Mouse (Mus musculus): ENCODE measurements around the gene Fam234a. TPM values are rescaled to one million over a fixed set of nuclear protein-coding genes. Genes with fewer than 3 reads are reported as not detected.

Gene Fam234a
- polyA plus RNA-seq, 1 experiment from 2014 or later: 35.6 TPM

GRCm38 (mm10) chr17:26229776-26230175 is 14.3 kb downstream of the Fam234a start:
- ATAC-seq (ENCODE audit: low FRiP score, low read depth): no peak
- Histone ChIP-seq H3K27me3 (no peaks in the 10 kb centered on the region), H3K4me2 (no peak overlapping the region), H3K4me3 (no peak overlapping the region), H3K4me1 (replicated peaks) (no peaks in the 10 kb centered on the region), H3K27ac (replicated peaks) (no peak overlapping the region), H3K9me3 (no peaks in the 10 kb centered on the region), H3K9ac (no peak overlapping the region), H3K36me3 (no peaks in the 10 kb centered on the region)
- 98% methylated on average over 5 of the region's 5 CpGs for WGBS

- ATAC-seq (ENCODE audit: low FRiP score, low read depth): no peak
These were observed 18.9 kb downstream of the Fam234a start for GRCm38 (mm10) chr17:26225150-26225549.

DNA sequence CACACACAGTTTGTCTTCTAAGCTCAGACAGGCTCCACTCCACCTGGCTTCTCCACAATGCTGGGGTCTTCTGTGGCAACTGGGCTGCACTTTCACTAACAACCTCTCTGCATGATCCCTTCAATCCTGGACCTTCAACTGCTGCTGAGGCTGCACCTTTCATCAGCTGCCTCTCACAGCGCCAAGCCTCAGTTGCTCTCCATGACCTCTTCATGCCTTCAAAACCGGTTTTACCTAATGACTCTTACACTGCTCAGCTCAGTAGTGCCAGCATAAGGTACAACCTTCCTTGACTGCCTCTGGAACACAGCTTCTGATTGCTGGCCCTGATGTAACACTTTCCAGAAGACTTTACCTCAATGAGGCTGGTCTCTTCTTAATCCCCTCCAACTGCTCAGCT is 22.5 kb downstream of the Fam234a start:
- Histone ChIP-seq H3K27ac (replicated peaks) (no peak overlapping the region), H3K36me3 (peaks cover 16% of the 10 kb centered on the region; the same call in 1 of the 2 replicates), H3K4me3 (no peak overlapping the region), H3K4me1 (replicated peaks) (no peaks in the 10 kb centered on the region), H3K9ac (no peak overlapping the region), H3K27me3 (no peaks in the 10 kb centered on the region), H3K9me3 (no peaks in the 10 kb centered on the region), H3K4me2 (no peak overlapping the region)
- ATAC-seq (ENCODE audit: low FRiP score, low read depth): no peak
- WGBS: 83% methylated on average over 2 of the region's 2 CpGs

More at GRCm38 (mm10) chr17:26225150-26225549, 18.9 kb downstream of the Fam234a start:
- Histone ChIP-seq H3K4me2 (no peak overlapping the region), H3K9me3 (no peaks in the 10 kb centered on the region), H3K4me3 (no peak overlapping the region), H3K9ac (no peak overlapping the region), H3K36me3 (no peaks in the 10 kb centered on the region; the same call in 1 of the 2 replicates), H3K27me3 (no peaks in the 10 kb centered on the region), H3K27ac (replicated peaks) (no peak overlapping the region), H3K4me1 (replicated peaks) (no peaks in the 10 kb centered on the region)
- 86% methylated on average over 12 of the region's 12 CpGs for WGBS

GRCm38 (mm10) chr17:26212681-26213080 is 31.4 kb downstream of the Fam234a start:
- Histone ChIP-seq H3K9ac (no peak overlapping the region), H3K27me3 (no peaks in the 10 kb centered on the region), H3K4me2 (no peak overlapping the region), H3K36me3 (peaks cover 5% of the 10 kb centered on the region; the same call in 1 of the 2 replicates), H3K4me1 (replicated peaks) (no peaks in the 10 kb centered on the region), H3K9me3 (no peaks in the 10 kb centered on the region), H3K27ac (replicated peaks) (no peak overlapping the region), H3K4me3 (no peak overlapping the region)
- ATAC-seq (ENCODE audit: low FRiP score, low read depth): no peak
- 90% methylated on average over 11 of the region's 11 CpGs for WGBS

GRCm38 (mm10) chr17:26212241-26212640 is 31.8 kb downstream of the Fam234a start:
- Histone ChIP-seq H3K4me3 (no peak overlapping the region), H3K9me3 (no peaks in the 10 kb centered on the region), H3K4me2 (no peak overlapping the region), H3K4me1 (replicated peaks) (no peaks in the 10 kb centered on the region), H3K36me3 (peaks cover 1% of the 10 kb centered on the region; the same call in 1 of the 2 replicates), H3K9ac (no peak overlapping the region), H3K27me3 (no peaks in the 10 kb centered on the region), H3K27ac (replicated peaks) (no peak overlapping the region)
- WGBS: 97% methylated on average over 7 of the region's 7 CpGs
- ATAC-seq (ENCODE audit: low FRiP score, low read depth): no peak

DNA sequence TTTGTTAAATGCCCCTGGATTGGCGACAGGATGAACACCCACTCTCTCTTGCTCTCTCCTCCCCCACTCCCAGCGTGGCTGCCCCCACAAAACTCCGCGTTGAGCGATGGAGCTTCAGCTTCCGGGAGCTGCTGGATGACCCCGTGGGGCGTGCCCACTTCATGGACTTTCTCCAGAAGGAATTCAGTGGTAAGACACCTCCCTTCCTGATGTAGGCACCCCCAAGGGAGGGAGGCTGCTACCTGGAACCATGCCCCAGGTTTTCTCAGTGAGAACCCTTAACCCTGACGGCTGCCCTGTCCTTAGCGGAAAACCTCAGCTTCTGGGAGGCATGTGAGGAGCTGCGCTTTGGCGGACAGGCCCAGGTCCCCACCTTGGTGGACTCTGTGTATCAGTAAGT is 36.4 kb downstream of the Fam234a start, which contains the start of gene Arhgdig:
Gene Arhgdig (minus strand): TSS at position 101 of the 400 bp plus-strand sequence.
- Histone ChIP-seq H3K9me3 (no peaks in the 10 kb centered on the region), H3K9ac (no peak within 1 kb of the TSS), H3K27me3 (peaks cover 26% of the 10 kb centered on the region), H3K27ac (replicated peaks) (no peak within 1 kb of the TSS), H3K36me3 (no peaks in the 10 kb centered on the region), H3K4me3 (no peak within 1 kb of the TSS), H3K4me2 (no peak within 1 kb of the TSS), H3K4me1 (replicated peaks) (peaks cover 11% of the 10 kb centered on the region)
- 90% methylated on average over 12 of the region's 12 CpGs for WGBS
- ATAC-seq (ENCODE audit: low FRiP score, low read depth): no peak

- ATAC-seq (ENCODE audit: low FRiP score, low read depth): no peak
- no peak overlapping the region for H3K9ac ChIP-seq
- no peaks in the 10 kb centered on the region for H3K9me3 ChIP-seq
- no peak overlapping the region for H3K4me2 ChIP-seq
- H3K4me3 ChIP-seq: no peak overlapping the region
- no peaks in the 10 kb centered on the region for H3K36me3 ChIP-seq
- peaks cover 21% of the 10 kb centered on the region for H3K4me1 ChIP-seq (replicated peaks)
- peaks cover 39% of the 10 kb centered on the region for H3K27me3 ChIP-seq
- WGBS: 56% methylated on average over 1 of the region's 1 CpGs
- no peak overlapping the region for H3K27ac ChIP-seq (replicated peaks)
These were observed 37.6 kb downstream of the Fam234a start for GRCm38 (mm10) chr17:26206392-26206791.

DNA sequence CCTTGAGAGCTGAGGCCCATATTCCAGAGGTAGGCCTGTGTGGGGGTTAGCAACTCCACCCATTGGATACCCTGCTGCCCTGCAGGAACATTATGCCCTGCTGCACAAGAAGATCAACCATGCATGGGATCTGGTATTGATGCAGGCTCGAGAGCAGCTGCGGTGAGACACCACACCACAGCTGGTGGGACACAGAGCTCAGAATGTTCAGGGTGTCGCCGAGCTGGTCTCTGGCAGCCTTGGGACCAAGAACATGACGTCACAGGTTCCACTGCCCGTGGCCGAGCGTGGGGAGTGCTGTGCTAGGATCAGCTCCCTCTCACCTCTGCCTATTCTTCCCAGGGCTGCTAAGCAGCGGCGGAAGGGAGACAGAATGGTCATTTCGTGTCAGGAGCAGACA is 39.3 kb downstream of the Fam234a start:
- Histone ChIP-seq H3K36me3 (no peaks in the 10 kb centered on the region), H3K4me3 (no peak overlapping the region), H3K4me2 (no peak overlapping the region), H3K9me3 (no peaks in the 10 kb centered on the region), H3K27ac (replicated peaks) (no peak overlapping the region), H3K4me1 (replicated peaks) (peaks cover 37% of the 10 kb centered on the region), H3K9ac (no peak overlapping the region), H3K27me3 (peaks cover 46% of the 10 kb centered on the region)
- no peak for ATAC-seq (ENCODE audit: low FRiP score, low read depth)
- WGBS: 33% methylated on average over 11 of the region's 11 CpGs

DNA sequence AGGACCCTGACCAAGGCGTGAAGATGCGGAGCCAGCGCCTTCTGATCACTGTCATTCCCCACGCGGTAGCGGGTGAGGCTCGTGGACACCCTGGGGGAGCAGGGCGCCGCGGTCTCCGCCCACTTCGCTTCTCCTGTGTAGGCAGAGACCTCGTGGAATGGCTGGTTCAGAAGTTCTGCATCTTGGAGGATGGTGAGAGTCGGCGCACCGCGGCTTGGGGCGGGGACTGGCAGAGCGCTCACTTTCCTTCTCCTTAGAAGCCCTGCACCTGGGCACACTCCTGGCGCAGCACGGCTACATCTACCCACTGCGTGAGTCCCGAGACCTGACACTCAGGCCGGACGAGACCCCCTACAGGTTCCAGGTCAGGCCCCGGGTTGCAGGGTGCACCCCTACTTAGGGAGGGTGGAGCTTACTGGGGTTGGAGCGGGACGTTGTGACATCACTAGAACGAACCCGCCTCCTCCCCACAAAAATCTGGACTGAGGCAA is 40.7 kb downstream of the Fam234a start:
- H3K27me3 ChIP-seq: peaks cover 55% of the 10 kb centered on the region
- peaks cover 38% of the 10 kb centered on the region for H3K4me1 ChIP-seq (replicated peaks)
- 2% methylated on average over 30 of the region's 30 CpGs for WGBS
- no peaks in the 10 kb centered on the region for H3K9me3 ChIP-seq
- ATAC-seq (ENCODE audit: low FRiP score, low read depth): peak; percentile 17; the same call in 1 of the 2 replicates
- peak overlapping the region; percentile 99 for H3K4me2 ChIP-seq
- H3K4me3 ChIP-seq: peak overlapping the region; percentile 49
- H3K27ac ChIP-seq (replicated peaks): no peak overlapping the region
- peak overlapping the region; percentile 37 for H3K9ac ChIP-seq
- H3K36me3 ChIP-seq: no peaks in the 10 kb centered on the region

DNA sequence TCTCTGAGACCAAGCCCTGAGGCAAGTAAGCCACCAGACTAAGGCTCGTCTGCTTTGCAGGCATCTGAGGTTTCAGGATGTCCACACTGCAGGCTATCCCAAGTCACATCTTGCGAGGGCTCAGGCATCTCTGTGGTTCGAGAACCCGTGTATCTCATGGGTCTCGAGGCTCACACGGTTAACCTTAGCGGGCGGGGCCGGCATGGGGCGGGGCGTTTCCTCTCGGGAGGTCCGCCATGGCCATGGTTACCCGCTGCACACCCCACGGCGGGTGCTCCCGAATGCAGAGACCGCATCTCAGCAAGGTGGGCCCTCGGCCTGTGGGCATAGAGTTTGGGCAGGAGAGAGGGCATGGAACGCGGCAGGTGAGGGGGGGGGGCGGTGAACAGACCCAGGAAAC is 41.3 kb downstream of the Fam234a start, which contains the start of gene Rgs11:
Gene Rgs11 (plus strand): TSS at position 215 of the 400 bp plus-strand sequence.
- no peak within 1 kb of the TSS for H3K27ac ChIP-seq (replicated peaks)
- peaks cover 38% of the 10 kb centered on the region for H3K4me1 ChIP-seq (replicated peaks)
- peak within 1 kb of the TSS; percentile 80 for H3K4me3 ChIP-seq
- H3K27me3 ChIP-seq: peaks cover 55% of the 10 kb centered on the region
- no peak for ATAC-seq (ENCODE audit: low FRiP score, low read depth)
- H3K9me3 ChIP-seq: no peaks in the 10 kb centered on the region
- 2% methylated on average over 22 of the region's 22 CpGs for WGBS
- peak within 1 kb of the TSS; percentile 37 for H3K9ac ChIP-seq
- no peaks in the 10 kb centered on the region for H3K36me3 ChIP-seq
- peak within 1 kb of the TSS; percentile 99 for H3K4me2 ChIP-seq

- H3K9me3 ChIP-seq: no peaks in the 10 kb centered on the region
- H3K4me1 ChIP-seq (replicated peaks): peaks cover 38% of the 10 kb centered on the region
- H3K4me3 ChIP-seq: peak overlapping the region; percentile 80; the same call in 1 of the 2 replicates
- H3K36me3 ChIP-seq: peaks cover 6% of the 10 kb centered on the region; the same call in 1 of the 2 replicates
- peak overlapping the region; percentile 99 for H3K4me2 ChIP-seq
- no peak overlapping the region for H3K9ac ChIP-seq
- no peak for ATAC-seq (ENCODE audit: low FRiP score, low read depth)
- H3K27ac ChIP-seq (replicated peaks): no peak overlapping the region
- H3K27me3 ChIP-seq: peaks cover 55% of the 10 kb centered on the region
These were observed 42.0 kb downstream of the Fam234a start for GRCm38 (mm10) chr17:26201998-26202397.

DNA sequence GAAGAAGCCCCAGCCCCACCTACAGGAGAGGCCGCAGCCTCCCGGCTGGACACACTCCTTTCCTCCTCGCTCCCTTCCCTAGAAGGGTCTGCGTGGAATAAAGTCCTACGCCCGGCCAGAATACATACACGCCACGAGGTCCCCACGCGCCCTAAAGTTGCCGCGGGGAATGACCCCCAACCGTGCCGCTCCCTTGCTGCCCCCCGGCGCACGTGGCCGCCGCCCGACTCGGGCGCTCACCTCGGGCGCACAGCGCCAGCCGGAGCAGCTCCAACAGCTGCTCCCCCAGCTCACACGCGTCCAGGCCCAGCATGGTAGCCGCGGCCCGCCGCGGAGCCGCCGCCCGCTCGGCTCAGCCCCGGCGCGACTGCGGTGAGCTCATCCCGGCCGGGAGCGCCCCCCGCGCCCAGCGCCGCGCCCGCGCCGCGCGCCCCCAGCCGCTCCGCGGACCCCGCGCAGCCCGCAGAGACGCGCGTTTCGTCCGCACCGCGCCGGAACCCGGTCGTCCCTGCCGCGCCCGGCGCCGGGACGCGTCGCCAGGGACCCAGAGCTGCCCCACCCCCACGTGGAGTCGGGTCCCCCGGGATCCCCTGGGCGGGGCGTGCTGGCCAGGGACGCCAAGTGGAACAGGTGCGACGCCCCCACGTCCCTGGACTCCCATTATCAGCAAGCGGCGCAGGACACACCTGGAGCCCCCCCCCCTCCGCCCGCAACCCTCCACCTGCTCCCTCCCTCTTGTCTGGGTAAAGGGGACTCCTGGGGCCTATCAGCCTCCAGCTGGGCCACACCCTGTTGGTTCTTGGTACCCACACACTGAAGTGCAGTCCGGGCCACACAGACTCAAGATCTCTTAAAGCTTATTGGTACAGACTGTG is 43.0 kb downstream of the Fam234a start:
- H3K4me1 ChIP-seq (replicated peaks): peaks cover 38% of the 10 kb centered on the region
- WGBS: under 1% methylated on average over 91 of the region's 92 CpGs
- H3K4me2 ChIP-seq: peak overlapping the region; percentile 99
- peaks cover 52% of the 10 kb centered on the region for H3K27me3 ChIP-seq
- peak overlapping the region; percentile 38 for H3K27ac ChIP-seq (replicated peaks)
- peaks cover 11% of the 10 kb centered on the region; the same call in 1 of the 2 replicates for H3K36me3 ChIP-seq
- H3K4me3 ChIP-seq: peak overlapping the region; percentile 80
- H3K9ac ChIP-seq: peak overlapping the region; percentile 74
- peak; percentile 43 for ATAC-seq (ENCODE audit: low FRiP score, low read depth)
- H3K9me3 ChIP-seq: no peaks in the 10 kb centered on the region

All from hindbrain, embryonic 15.5 days (tissue).